15 mouse cellular contexts compared by ENCODE assay signal in the genomic region with DNA sequence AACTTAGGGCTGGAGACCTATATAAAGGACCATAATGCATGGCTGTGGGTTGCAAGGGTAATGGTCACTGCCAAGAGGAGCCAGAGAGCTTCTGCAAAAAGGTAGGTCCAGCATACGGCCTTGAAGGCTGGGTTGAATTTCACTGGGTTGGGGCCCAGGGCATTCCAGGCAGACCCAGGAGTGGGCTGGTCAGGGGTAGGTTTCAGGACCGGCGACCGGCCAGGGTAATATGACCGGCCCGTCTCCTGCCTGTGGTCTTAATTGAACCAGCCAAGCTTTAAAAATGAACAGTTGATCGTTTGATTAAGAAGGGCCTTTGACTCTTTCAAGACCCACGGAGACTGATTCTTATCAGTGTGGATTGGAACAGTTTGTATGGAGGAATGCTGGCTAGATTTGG.
"Had no signal": no experiment of that assay in that cellular context is flagged by ENCODE, and none has a peak within 500 bp of the region (broad histone marks: within the 10 kb centered on the region; RNA-seq: fewer than 3 reads in every experiment).

No protein-coding gene starts in this region.

- H3K9ac ChIP-seq: limb, embryonic 12.5 days; liver, embryonic 13.5 days; liver, postnatal 0 days; lung, embryonic 15.5 days; midbrain, embryonic 12.5 days; neural tube, embryonic 15.5 days had no signal

- ATAC-seq: intestine, embryonic 16.5 days; liver, postnatal 0 days had no signal

- H3K27ac ChIP-seq: limb, embryonic 12.5 days; liver, embryonic 13.5 days; lung, embryonic 15.5 days; macrophage; midbrain, embryonic 12.5 days; neural tube, embryonic 15.5 days; stomach, postnatal 0 days had no signal

- H3K4me1 ChIP-seq: liver, embryonic 13.5 days; lung, embryonic 15.5 days; megakaryocyte, embryonic 14.5 days had no signal

- H3K4me2 ChIP-seq: limb, embryonic 12.5 days; liver, embryonic 13.5 days; lung, embryonic 15.5 days; midbrain, embryonic 12.5 days; neural tube, embryonic 15.5 days had no signal

- H3K36me3 ChIP-seq: limb, embryonic 12.5 days; liver, embryonic 13.5 days; lung, embryonic 15.5 days; midbrain, embryonic 12.5 days; neural tube, embryonic 15.5 days had no signal

- H3K27me3 ChIP-seq: liver, embryonic 13.5 days; lung, embryonic 15.5 days; megakaryocyte, embryonic 14.5 days had no signal

- H3K9me3 ChIP-seq: limb, embryonic 12.5 days; liver, embryonic 13.5 days; lung, embryonic 15.5 days; megakaryocyte, embryonic 14.5 days; midbrain, embryonic 12.5 days; neural tube, embryonic 15.5 days had no signal

- DNase-seq: liver; liver, embryonic 13.5 days; liver, postnatal 0 days; lung, postnatal 14 days; right cerebral cortex, adult 18-20 months; right cerebral cortex, postnatal 25 days had no signal

- H3K4me3 ChIP-seq: limb, embryonic 12.5 days; liver, embryonic 13.5 days; lung, embryonic 15.5 days; megakaryocyte, embryonic 14.5 days; midbrain, embryonic 12.5 days; myocyte; neural tube, embryonic 15.5 days had no signal
